Mouse (Mus musculus): ENCODE results near the gene V1ra8. TPM values are rescaled to one million over a fixed set of nuclear protein-coding genes. Genes with fewer than 3 reads are reported as not detected.
"Not testable (repeated sequence)": the region's sequence is repeated elsewhere in the genome, so short reads cannot be mapped to it uniquely, and the experiment has no call there.

The V1ra8 gene
- polyA plus RNA-seq (2015; fragmentation: Nextera tagmentation; extraction: Ambion mirVana) = not detected in 2 replicates

GRCm38 (mm10) chr6:90202493-90202892 is at the start of gene V1ra8:
Gene V1ra8 (plus strand): TSS chr6:90202793.
- WGBS (ENCODE audit: insufficient replicate concordance) = 56% methylated on average over 2 of the region's 2 CpGs
- not testable (repeated sequence) for H3K9me3 ChIP-seq (replicated peaks); H3K36me3 ChIP-seq (replicated peaks); H3K27me3 ChIP-seq; ATAC-seq (ENCODE audit: insufficient read depth); H3K4me2 ChIP-seq; H3K27ac ChIP-seq (replicated peaks); H3K9ac ChIP-seq; H3K4me3 ChIP-seq (replicated peaks); H3K4me1 ChIP-seq (replicated peaks)

DNA sequence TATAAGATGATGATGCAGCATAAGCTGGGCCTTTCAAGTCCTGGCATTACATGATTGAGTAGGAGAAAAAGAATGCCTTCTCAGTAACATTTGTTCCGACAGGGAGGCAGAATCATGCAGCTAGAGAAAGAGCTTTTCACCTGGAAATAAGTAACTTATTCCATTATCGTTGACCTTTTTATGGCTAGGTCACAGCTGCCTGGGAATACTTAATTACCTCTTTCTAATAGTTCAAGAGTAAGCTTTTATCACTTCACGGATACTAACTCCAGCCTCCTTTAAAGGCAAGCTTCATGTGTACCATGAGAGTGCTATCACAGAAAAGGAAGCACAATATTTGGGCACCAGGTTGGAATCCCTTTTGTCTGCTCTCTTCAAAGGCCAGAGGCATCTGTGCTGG is 42.5 kb upstream of the V1ra8 start:
- Histone ChIP-seq H3K9ac (no peak overlapping the region), H3K36me3 (replicated peaks) (no peaks in the 10 kb centered on the region), H3K4me2 (no peak overlapping the region), H3K4me3 (replicated peaks) (no peak overlapping the region), H3K9me3 (replicated peaks) (no peaks in the 10 kb centered on the region), H3K27me3 (no peaks in the 10 kb centered on the region), H3K27ac (replicated peaks) (no peak overlapping the region), H3K4me1 (replicated peaks) (no peaks in the 10 kb centered on the region)
- no peak for ATAC-seq (ENCODE audit: insufficient read depth)
- 58% methylated on average over 3 of the region's 3 CpGs for WGBS (ENCODE audit: insufficient replicate concordance)

DNA sequence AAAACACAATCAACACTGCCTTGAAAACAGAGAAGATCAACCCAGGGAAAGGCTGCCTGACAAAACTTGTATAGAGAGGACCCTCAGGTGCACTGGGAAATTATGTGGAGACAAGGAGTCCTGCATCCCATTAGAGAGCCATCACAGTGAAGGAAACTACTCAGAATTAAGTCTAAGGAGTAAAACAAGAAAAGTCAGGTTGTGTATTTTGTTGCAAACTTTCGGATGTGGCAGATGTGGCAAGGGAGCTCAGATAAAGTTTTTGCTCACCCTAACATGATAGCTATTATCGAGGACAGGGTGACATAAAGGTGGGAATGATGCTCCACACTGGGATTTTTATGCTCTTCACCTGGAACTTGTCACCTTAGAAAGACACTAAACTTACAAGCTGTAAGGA is 28.1 kb upstream of the V1ra8 start, which contains the start of gene Vmn1r52:
Vmn1r52 (plus strand) TSS at position 301 of the 400 bp plus-strand sequence.
- no peak for ATAC-seq (ENCODE audit: insufficient read depth)
- 27% methylated on average over 2 of the region's 2 CpGs for WGBS (ENCODE audit: insufficient replicate concordance)
- Histone ChIP-seq H3K4me3 (replicated peaks) (no peak within 1 kb of the TSS), H3K27ac (replicated peaks) (no peak within 1 kb of the TSS), H3K27me3 (no peaks in the 10 kb centered on the region), H3K4me2 (no peak within 1 kb of the TSS), H3K9ac (no peak within 1 kb of the TSS), H3K9me3 (replicated peaks) (no peaks in the 10 kb centered on the region), H3K36me3 (replicated peaks) (no peaks in the 10 kb centered on the region), H3K4me1 (replicated peaks) (no peaks in the 10 kb centered on the region)

GRCm38 (mm10) chr6:90224338-90224737 is 21.7 kb downstream of the V1ra8 start, which contains the start of gene Vmn1r53:
Gene Vmn1r53 (minus strand): TSS chr6:90224438.
- H3K27ac ChIP-seq (replicated peaks) = no peak within 1 kb of the TSS
- H3K36me3 ChIP-seq (replicated peaks) = no peaks in the 10 kb centered on the region
- ATAC-seq (ENCODE audit: insufficient read depth) = no peak
- H3K4me2 ChIP-seq = no peak within 1 kb of the TSS
- 31% methylated on average over 1 of the region's 1 CpGs for WGBS (ENCODE audit: insufficient replicate concordance)
- H3K4me1 ChIP-seq (replicated peaks) = no peaks in the 10 kb centered on the region
- H3K4me3 ChIP-seq (replicated peaks) = no peak within 1 kb of the TSS
- no peak within 1 kb of the TSS for H3K9ac ChIP-seq
- H3K9me3 ChIP-seq (replicated peaks) = no peaks in the 10 kb centered on the region
- no peaks in the 10 kb centered on the region for H3K27me3 ChIP-seq

GRCm38 (mm10) chr6:90232114-90232513 is 29.5 kb downstream of the V1ra8 start:
- H3K9ac ChIP-seq; H3K4me2 ChIP-seq; H3K4me3 ChIP-seq (replicated peaks); H3K27me3 ChIP-seq; ATAC-seq (ENCODE audit: insufficient read depth); H3K36me3 ChIP-seq (replicated peaks); H3K9me3 ChIP-seq (replicated peaks); H3K4me1 ChIP-seq (replicated peaks); H3K27ac ChIP-seq (replicated peaks): not testable (repeated sequence)
- 80% methylated on average over 4 of the region's 4 CpGs for WGBS (ENCODE audit: insufficient replicate concordance)

DNA sequence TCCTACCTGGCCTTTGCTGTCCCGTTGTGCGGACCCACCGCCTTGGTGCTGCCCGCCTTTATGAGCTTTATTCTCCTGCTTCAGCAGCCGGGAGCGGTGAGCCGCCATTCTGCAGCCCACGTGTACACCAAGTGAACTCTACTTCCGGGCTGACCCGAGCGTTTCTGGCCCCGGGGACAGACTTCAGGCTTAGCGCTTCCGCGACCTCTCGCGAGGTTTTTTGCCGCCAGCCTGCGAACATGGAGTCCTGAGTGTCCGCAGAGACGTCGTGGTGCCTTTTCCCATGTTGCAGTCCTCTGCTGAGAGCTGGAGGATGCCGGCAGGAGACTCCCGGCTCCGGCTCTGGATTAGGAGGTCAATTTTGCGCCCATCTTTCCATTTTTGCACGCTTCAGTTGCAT is 30.1 kb downstream of the V1ra8 start:
- Histone ChIP-seq H3K27me3 (no peaks in the 10 kb centered on the region), H3K4me3 (replicated peaks) (no peak overlapping the region), H3K4me1 (replicated peaks) (no peaks in the 10 kb centered on the region), H3K4me2 (no peak overlapping the region), H3K27ac (replicated peaks) (no peak overlapping the region), H3K36me3 (replicated peaks) (no peaks in the 10 kb centered on the region), H3K9me3 (replicated peaks) (peaks cover 6% of the 10 kb centered on the region; the same call in 1 of the 2 replicates), H3K9ac (no peak overlapping the region)
- ATAC-seq (ENCODE audit: insufficient read depth) = no peak
- WGBS (ENCODE audit: insufficient replicate concordance) = 50% methylated on average over 27 of the region's 27 CpGs

DNA sequence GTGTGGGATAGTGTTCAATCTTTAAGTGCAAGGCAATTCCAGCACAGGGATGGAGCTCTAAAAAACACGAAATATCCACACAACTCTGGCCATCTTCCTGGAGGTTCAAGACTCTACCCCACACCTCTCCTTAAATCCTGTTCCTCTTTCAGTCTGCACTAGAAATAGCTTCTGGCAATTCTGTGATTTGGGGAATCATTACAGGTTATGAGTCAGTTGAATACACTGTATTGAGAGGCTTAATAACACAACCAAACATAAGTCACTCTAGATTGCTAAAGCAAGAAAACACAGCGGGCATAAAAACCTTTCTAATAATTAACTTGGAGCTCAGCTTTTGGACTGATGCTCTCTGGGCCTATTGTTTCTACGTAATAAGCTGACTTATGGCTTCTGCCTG is 41.4 kb downstream of the V1ra8 start:
- ATAC-seq (ENCODE audit: insufficient read depth) = no peak
- no peaks in the 10 kb centered on the region for H3K4me1 ChIP-seq (replicated peaks)
- H3K4me2 ChIP-seq = no peak overlapping the region
- H3K27ac ChIP-seq (replicated peaks) = no peak overlapping the region
- H3K36me3 ChIP-seq (replicated peaks) = no peaks in the 10 kb centered on the region
- no peaks in the 10 kb centered on the region for H3K9me3 ChIP-seq (replicated peaks)
- WGBS (ENCODE audit: insufficient replicate concordance) = 55% methylated on average over 3 of the region's 3 CpGs
- H3K9ac ChIP-seq = no peak overlapping the region
- no peak overlapping the region for H3K4me3 ChIP-seq (replicated peaks)
- H3K27me3 ChIP-seq = no peaks in the 10 kb centered on the region

GRCm38 (mm10) chr6:90246000-90246399 is 43.4 kb downstream of the V1ra8 start, which contains the start of gene Vmn1r54:
Gene Vmn1r54 (plus strand): TSS chr6:90246300.
- Histone ChIP-seq H3K27ac (replicated peaks) (no peak within 1 kb of the TSS), H3K9ac (no peak within 1 kb of the TSS), H3K9me3 (replicated peaks) (no peaks in the 10 kb centered on the region), H3K4me2 (no peak within 1 kb of the TSS), H3K4me3 (replicated peaks) (no peak within 1 kb of the TSS), H3K4me1 (replicated peaks) (no peaks in the 10 kb centered on the region), H3K36me3 (replicated peaks) (no peaks in the 10 kb centered on the region), H3K27me3 (no peaks in the 10 kb centered on the region)
- WGBS (ENCODE audit: insufficient replicate concordance) = 53% methylated on average over 1 of the region's 1 CpGs
- ATAC-seq (ENCODE audit: insufficient read depth) = no peak

Other genes starting within 250 kb of the V1ra8 start
- gene Vmn1r46, start 233.5 kb upstream of the V1ra8 start, polyA plus RNA-seq (2015; fragmentation: Nextera tagmentation; extraction: Ambion mirVana) = not detected in 2 replicates
- gene Vmn1r47, start 186.6 kb upstream of the V1ra8 start, polyA plus RNA-seq (2015; fragmentation: Nextera tagmentation; extraction: Ambion mirVana) = not detected in 2 replicates
- gene Vmn1r48, start 166.0 kb upstream of the V1ra8 start, polyA plus RNA-seq (2015; fragmentation: Nextera tagmentation; extraction: Ambion mirVana) = not detected in 2 replicates
- not detected in 2 replicates for gene Vmn1r49, start 124.3 kb upstream of the V1ra8 start, polyA plus RNA-seq (2015; fragmentation: Nextera tagmentation; extraction: Ambion mirVana)
- gene Vmn1r50, start 101.4 kb upstream of the V1ra8 start, polyA plus RNA-seq (2015; fragmentation: Nextera tagmentation; extraction: Ambion mirVana) = not detected in 2 replicates
- gene Vmn1r51, start 80.2 kb upstream of the V1ra8 start, polyA plus RNA-seq (2015; fragmentation: Nextera tagmentation; extraction: Ambion mirVana) = not detected in 2 replicates
- gene Vmn1r52, start 28.0 kb upstream of the V1ra8 start, polyA plus RNA-seq (2015; fragmentation: Nextera tagmentation; extraction: Ambion mirVana) = not detected in 2 replicates
- gene Vmn1r53, start 21.6 kb downstream of the V1ra8 start, polyA plus RNA-seq (2015; fragmentation: Nextera tagmentation; extraction: Ambion mirVana) = not detected in 2 replicates
- gene Vmn1r54, start 43.5 kb downstream of the V1ra8 start, polyA plus RNA-seq (2015; fragmentation: Nextera tagmentation; extraction: Ambion mirVana) = not detected in 2 replicates
- 0.10 TPM in 1 of 2 replicates, not detected in the other for gene BC048671, start 98.4 kb downstream of the V1ra8 start, polyA plus RNA-seq (2015; fragmentation: Nextera tagmentation; extraction: Ambion mirVana)
- gene Chst13, start 122.4 kb downstream of the V1ra8 start, polyA plus RNA-seq (2015; fragmentation: Nextera tagmentation; extraction: Ambion mirVana) = 13.9 and 15.1 TPM in 2 replicates
- 23.2 and 28.9 TPM in 2 replicates for gene Uroc1, start 130.5 kb downstream of the V1ra8 start, polyA plus RNA-seq (2015; fragmentation: Nextera tagmentation; extraction: Ambion mirVana)
- 2.9 and 3.0 TPM in 2 replicates for gene Zxdc, start 166.7 kb downstream of the V1ra8 start, polyA plus RNA-seq (2015; fragmentation: Nextera tagmentation; extraction: Ambion mirVana)
- gene Cfap100, start 226.0 kb downstream of the V1ra8 start, polyA plus RNA-seq (2015; fragmentation: Nextera tagmentation; extraction: Ambion mirVana) = 0.08 TPM in 1 of 2 replicates, not detected in the other